Comparison of ENCODE assay signal across 27 mouse cellular contexts in the genomic region with DNA sequence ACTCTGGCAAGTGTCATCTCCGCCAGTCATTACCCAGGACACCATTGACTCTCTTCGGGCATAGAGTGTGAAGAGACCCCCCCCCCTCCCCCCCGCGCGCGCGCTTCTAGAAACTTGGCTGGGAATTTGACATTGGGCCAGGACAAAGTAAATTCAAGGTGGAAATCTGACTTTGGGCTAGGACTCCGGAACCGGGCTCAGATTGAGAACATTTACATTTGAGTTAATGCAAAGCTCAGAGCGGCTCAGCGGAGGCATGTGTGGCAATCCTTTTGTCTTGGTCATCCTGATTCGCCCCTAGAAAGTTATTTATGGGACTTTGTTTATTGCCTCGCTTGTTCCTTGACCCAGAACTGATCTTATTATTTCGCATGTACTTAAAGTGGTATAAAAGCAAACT. TPM values are rescaled to one million over a fixed set of nuclear protein-coding genes. Genes with fewer than 3 reads are reported as not detected.
DNase-seq lines count a peak whose midpoint lies in the region; ATAC-seq and TF ChIP-seq lines count a peak whose summit lies in the region.
"Had no signal": no experiment of that assay in that cellular context is flagged by ENCODE, and none has a peak within 500 bp of the region (broad histone marks: within the 10 kb centered on the region; RNA-seq: fewer than 3 reads in every experiment).

No protein-coding gene starts in this region.

- no peak for ATAC-seq in inflammation-experienced regulatory T-cells, adult 6 months
- no peak for ATAC-seq in intestine, embryonic 16.5 days
- ATAC-seq: forebrain, embryonic 14.5 days; forebrain, postnatal 0 days; hindbrain, embryonic 16.5 days; intestine, postnatal 0 days had no signal

- peaks cover 10% of the 10 kb centered on the region; the same call in 1 of the 2 replicates for H3K9me3 ChIP-seq in E14TG2a.4 (ENCODE audit: low read length)
- no peaks in the 10 kb centered on the region for H3K9me3 ChIP-seq in intestine, embryonic 16.5 days (ENCODE audit: control insufficient read depth, low read length)
- H3K9me3 ChIP-seq: embryonic facial prominence, embryonic 12.5 days; embryonic facial prominence, embryonic 15.5 days; hindbrain, embryonic 13.5 days had no signal

- peak overlapping the region; percentile 39; the same call in 1 of the 2 replicates for H3K4me3 ChIP-seq in E14TG2a.4 (replicated peaks; ENCODE audit: low read length)
- no peak overlapping the region for H3K4me3 ChIP-seq in intestine, embryonic 16.5 days (ENCODE audit: low read length)
- H3K4me3 ChIP-seq: embryonic facial prominence, embryonic 12.5 days; embryonic facial prominence, embryonic 15.5 days; gastrocnemius, adult 2 months; hindbrain, embryonic 13.5 days had no signal

- peaks cover 63% of the 10 kb centered on the region for H3K4me1 ChIP-seq in E14TG2a.4 (replicated peaks; ENCODE audit: low read depth, low read length)
- H3K4me1 ChIP-seq in intestine, embryonic 16.5 days (ENCODE audit: control insufficient read depth, insufficient read depth, low read length) = no peaks in the 10 kb centered on the region
- H3K4me1 ChIP-seq: embryonic facial prominence, embryonic 12.5 days; embryonic facial prominence, embryonic 15.5 days; hindbrain, embryonic 13.5 days had no signal

- H3K36me3 ChIP-seq in E14TG2a.4 (ENCODE audit: insufficient read depth, low read length) = no peaks in the 10 kb centered on the region
- no peaks in the 10 kb centered on the region for H3K36me3 ChIP-seq in intestine, embryonic 16.5 days (ENCODE audit: control insufficient read depth, insufficient read depth, low read length)
- H3K36me3 ChIP-seq: embryonic facial prominence, embryonic 12.5 days; embryonic facial prominence, embryonic 15.5 days; hindbrain, embryonic 13.5 days had no signal

- 54% methylated on average over 14 of the region's 14 CpGs for WGBS in intestine, embryonic 16.5 days

- DNase-seq in ES-CJ7 (ENCODE audit: low read depth, low spot score) (peak; percentile 91), ZHBTc4 (ENCODE audit: low read depth, low spot score) (peak; percentile 89)
- no peak for DNase-seq in spleen, postnatal 10 days (ENCODE audit: low spot score in 2 of 2)
- DNase-seq: adrenal gland, postnatal 10 days; adrenal gland, postnatal 36 days; B cell, adult 2 months; cerebellum, adult 18-20 months; cerebellum, adult 9-11 months; cerebellum, postnatal 25 days; forebrain, postnatal 0 days; gastrocnemius, adult 2 months; gastrocnemius, postnatal 14 days had no signal

- H3K4me2 ChIP-seq in intestine, embryonic 16.5 days (ENCODE audit: low read depth, low read length) = no peak overlapping the region
- H3K4me2 ChIP-seq: embryonic facial prominence, embryonic 12.5 days; embryonic facial prominence, embryonic 15.5 days; heart, embryonic 11.5 days; hindbrain, embryonic 13.5 days had no signal

- no peak overlapping the region for H3K9ac ChIP-seq in intestine, embryonic 16.5 days (ENCODE audit: low read depth, low read length)
- H3K9ac ChIP-seq: embryonic facial prominence, embryonic 12.5 days; embryonic facial prominence, embryonic 15.5 days; forebrain, postnatal 0 days; hindbrain, embryonic 13.5 days had no signal

- no peak overlapping the region for H3K27ac ChIP-seq in intestine, embryonic 16.5 days (ENCODE audit: low read length)
- H3K27ac ChIP-seq: embryonic facial prominence, embryonic 12.5 days; embryonic facial prominence, embryonic 15.5 days; gastrocnemius, adult 2 months; hindbrain, embryonic 13.5 days had no signal

- H3K27me3 ChIP-seq in E14TG2a.4 (ENCODE audit: insufficient read depth, low read length) = no peaks in the 10 kb centered on the region
- no peaks in the 10 kb centered on the region for H3K27me3 ChIP-seq in intestine, embryonic 16.5 days (replicated peaks; ENCODE audit: control insufficient read depth, insufficient read depth, low read length)
- H3K27me3 ChIP-seq: CH12.LX; embryonic facial prominence, embryonic 12.5 days had no signal

- TF ChIP-seq CTCF in E14TG2a.4 (conservative IDR thresholded peaks at IDR 0.05; ENCODE audit: low read length) = no peak

RNA-seq across cellular contexts. Expression of gene Actrt2, which starts 14.6 kb away (rescaled TPM):
- polyA plus RNA-seq in inflammation-experienced regulatory T-cells, adult 6 months (2017; shearing (Covaris generic)) = not detected
- not detected in 2 replicates for polyA plus RNA-seq in intestine, embryonic 16.5 days (2015; fragmentation: Nextera tagmentation; extraction: Ambion mirVana)
- polyA plus RNA-seq: embryonic facial prominence, embryonic 12.5 days; embryonic facial prominence, embryonic 15.5 days; forebrain, embryonic 11.5 days; forebrain, embryonic 14.5 days; forebrain, postnatal 0 days; frontal cortex, adult 2 months; heart, embryonic 11.5 days; heart, embryonic 14.5 days; heart, postnatal 0 days; hindbrain, embryonic 13.5 days; hindbrain, embryonic 16.5 days; intestine, postnatal 0 days had no signal

RNA-seq across cellular contexts. Expression of gene Prdm16, which starts 45.6 kb away (rescaled TPM):
- 1 to 10 TPM in 1 of 3 experiments, under 1 TPM in 2; 0.58 to 5.2 (median 0.91) TPM for polyA plus RNA-seq in inflammation-experienced regulatory T-cells, adult 6 months (2017; shearing (Covaris generic))
- polyA plus RNA-seq in intestine, embryonic 16.5 days (2015; fragmentation: Nextera tagmentation; extraction: Ambion mirVana) = 15.2 and 17.6 TPM in 2 replicates

Comparison
In these comparisons a context has a peak if more than half of its experiments do, and no peak if none do; other contexts are left out.
1. DNase-seq: peak in ES-CJ7 (single experiment) and ZHBTc4 (single experiment); none in spleen, postnatal 10 days (0 of 2).